13 mouse cellular contexts compared by ENCODE assay signal in the genomic region with DNA sequence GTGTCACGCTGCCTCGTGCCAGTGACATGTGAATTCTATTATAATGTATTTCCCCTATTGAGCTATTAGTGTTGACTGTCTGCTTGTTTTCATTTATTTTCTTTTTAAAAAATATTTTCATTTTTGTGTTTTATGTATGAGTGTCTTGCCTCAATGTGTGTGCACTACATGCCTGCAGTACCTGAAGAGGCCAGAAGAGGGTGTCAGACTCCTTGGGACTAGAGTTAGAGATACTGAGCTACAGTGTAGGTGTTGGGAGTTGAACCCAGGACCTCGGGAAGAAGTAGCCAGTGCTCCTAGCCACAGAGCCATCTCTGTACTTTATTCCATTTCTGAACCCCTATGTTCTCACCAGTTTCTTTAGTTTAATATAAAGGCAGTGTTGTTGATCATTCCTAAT.
DNase-seq lines count a peak whose midpoint lies in the region; ATAC-seq and TF ChIP-seq lines count a peak whose summit lies in the region.
"Had no signal": no experiment of that assay in that cellular context is flagged by ENCODE, and none has a peak within 500 bp of the region (broad histone marks: within the 10 kb centered on the region; RNA-seq: fewer than 3 reads in every experiment).

No protein-coding gene starts in this region.

- WGBS in hindbrain, postnatal 0 days, result 97% methylated on average over 3 of the region's 3 CpGs
- WGBS in hindbrain, embryonic 13.5 days, result 93% methylated on average over 3 of the region's 3 CpGs
- 89% methylated on average over 3 of the region's 3 CpGs for WGBS in midbrain, embryonic 11.5 days
- 98% methylated on average over 3 of the region's 3 CpGs for WGBS in midbrain, embryonic 14.5 days
- 96% methylated on average over 3 of the region's 3 CpGs for WGBS in stomach, postnatal 0 days

- TF ChIP-seq POLR2A in MEL (IDR thresholded peaks at IDR 0.05; ENCODE audit: control insufficient read depth in 1 of 2, insufficient read depth in 1 of 2, low read depth in 1 of 2, low read length in 2 of 2, poor library complexity in 1 of 2), result no peak

- no peak for TF ChIP-seq EP300 in MEL (IDR thresholded peaks at IDR 0.05; ENCODE audit: low read depth in 1 of 2, low read length in 2 of 2)
- TF ChIP-seq EP300 in stomach, postnatal 0 days (optimal IDR thresholded peaks at IDR 0.05), result no peak

- no peaks in the 10 kb centered on the region for H3K27me3 ChIP-seq in hindbrain, postnatal 0 days (ENCODE audit: insufficient read depth, low read length)
- H3K27me3 ChIP-seq in hindbrain, embryonic 13.5 days, result no peaks in the 10 kb centered on the region
- H3K27me3 ChIP-seq in midbrain, embryonic 11.5 days (ENCODE audit: control insufficient read depth, insufficient read depth, low read length), result no peaks in the 10 kb centered on the region
- H3K27me3 ChIP-seq in midbrain, embryonic 14.5 days (ENCODE audit: control insufficient read depth, insufficient read depth, low read length), result no peaks in the 10 kb centered on the region
- no peaks in the 10 kb centered on the region for H3K27me3 ChIP-seq in MEL (ENCODE audit: control insufficient read depth in 1 of 2, insufficient read depth in 2 of 2, low read length in 2 of 2)
- H3K27me3 ChIP-seq in stomach, postnatal 0 days (ENCODE audit: control insufficient read depth, insufficient read depth, low read length), result no peaks in the 10 kb centered on the region

- no peak for ATAC-seq in hindbrain, postnatal 0 days
- no peak for ATAC-seq in hindbrain, embryonic 13.5 days (ENCODE audit: low FRiP score)
- no peak for ATAC-seq in midbrain, embryonic 11.5 days (ENCODE audit: low FRiP score)
- no peak for ATAC-seq in midbrain, embryonic 14.5 days (ENCODE audit: low FRiP score, low TSS enrichment)
- no peak for ATAC-seq in stomach, postnatal 0 days (ENCODE audit: low FRiP score, low TSS enrichment)
- ATAC-seq: forebrain, embryonic 14.5 days; hindbrain, embryonic 16.5 days had no signal

- H3K79me2 ChIP-seq in MEL (ENCODE audit: control insufficient read depth, insufficient read depth, low read length, poor library complexity), result no peaks in the 10 kb centered on the region

- no peaks in the 10 kb centered on the region for H3K36me3 ChIP-seq in hindbrain, postnatal 0 days (ENCODE audit: insufficient read depth, low read length)
- H3K36me3 ChIP-seq in hindbrain, embryonic 13.5 days, result no peaks in the 10 kb centered on the region
- H3K36me3 ChIP-seq in midbrain, embryonic 11.5 days (ENCODE audit: control insufficient read depth, insufficient read depth, low read length), result no peaks in the 10 kb centered on the region
- H3K36me3 ChIP-seq in midbrain, embryonic 14.5 days (ENCODE audit: control insufficient read depth, insufficient read depth, low read length), result no peaks in the 10 kb centered on the region
- H3K36me3 ChIP-seq in MEL (ENCODE audit: control insufficient read depth in 1 of 2, insufficient read depth in 2 of 2, low read length in 2 of 2), result peaks cover 0 to under 1% of the 10 kb centered on the region in 2 experiments; a peak in 2 of 4 replicates
- H3K36me3 ChIP-seq in stomach, postnatal 0 days (ENCODE audit: control insufficient read depth, insufficient read depth, low read length), result no peaks in the 10 kb centered on the region

- TF ChIP-seq CTCF in hindbrain, postnatal 0 days (IDR thresholded peaks at IDR 0.05; ENCODE audit: low read depth), result peak; percentile 38
- TF ChIP-seq CTCF in MEL (IDR thresholded peaks at IDR 0.05 in 2 of 3, conservative IDR thresholded peaks at IDR 0.05 in 1 of 3; ENCODE audit: control insufficient read depth in 1 of 3, insufficient read depth in 1 of 3, low read depth in 2 of 3, low read length in 3 of 3, poor library complexity in 1 of 3, severe bottlenecking in 1 of 3), result peak; percentile 51 to 88 (median 63)
- peak; percentile 40 for TF ChIP-seq CTCF in stomach, postnatal 0 days (IDR thresholded peaks at IDR 0.05; ENCODE audit: low read depth)

- no peak overlapping the region for H3K4me2 ChIP-seq in hindbrain, postnatal 0 days (ENCODE audit: low read depth, low read length)
- no peak overlapping the region for H3K4me2 ChIP-seq in hindbrain, embryonic 13.5 days
- H3K4me2 ChIP-seq in midbrain, embryonic 11.5 days, result no peak overlapping the region
- no peak overlapping the region for H3K4me2 ChIP-seq in midbrain, embryonic 14.5 days (ENCODE audit: low read length)
- no peak overlapping the region for H3K4me2 ChIP-seq in stomach, postnatal 0 days (replicated peaks; ENCODE audit: low read depth)

- no peaks in the 10 kb centered on the region for H3K4me1 ChIP-seq in hindbrain, postnatal 0 days (ENCODE audit: insufficient read depth, low read length)
- H3K4me1 ChIP-seq in hindbrain, embryonic 13.5 days (replicated peaks), result no peaks in the 10 kb centered on the region
- no peaks in the 10 kb centered on the region for H3K4me1 ChIP-seq in midbrain, embryonic 11.5 days (ENCODE audit: control insufficient read depth, insufficient read depth, low read length)
- no peaks in the 10 kb centered on the region for H3K4me1 ChIP-seq in midbrain, embryonic 14.5 days (ENCODE audit: control insufficient read depth, insufficient read depth, low read length)
- H3K4me1 ChIP-seq in MEL (ENCODE audit: control insufficient read depth in 1 of 2, insufficient read depth in 2 of 2, low read length in 2 of 2), result peaks cover 0 to 3% of the 10 kb centered on the region in 2 experiments; a peak in 2 of 4 replicates
- no peaks in the 10 kb centered on the region for H3K4me1 ChIP-seq in stomach, postnatal 0 days (replicated peaks; ENCODE audit: control insufficient read depth, insufficient read depth)

- no peak for DNase-seq in hindbrain, postnatal 0 days (ENCODE audit: low spot score)
- DNase-seq in midbrain, embryonic 11.5 days (ENCODE audit: low spot score, missing footprints), result peak; percentile 14
- DNase-seq in midbrain, embryonic 14.5 days, result no peak
- peak; percentile 63 for DNase-seq in MEL (ENCODE audit: low read depth, low spot score)
- DNase-seq in stomach, postnatal 0 days (ENCODE audit: low spot score), result no peak
- no peak for DNase-seq in heart, postnatal 14 days
- no peak for DNase-seq in gastrocnemius, adult 8-10 months (ENCODE audit: low spot score in 2 of 2)
- DNase-seq: adrenal gland, postnatal 10 days; kidney, adult 9 months had no signal

- H3K27ac ChIP-seq in hindbrain, postnatal 0 days, result no peak overlapping the region
- H3K27ac ChIP-seq in hindbrain, embryonic 13.5 days, result no peak overlapping the region
- no peak overlapping the region for H3K27ac ChIP-seq in midbrain, embryonic 11.5 days (ENCODE audit: low read depth, low read length)
- no peak overlapping the region for H3K27ac ChIP-seq in midbrain, embryonic 14.5 days (replicated peaks; ENCODE audit: low read depth, low read length)
- H3K27ac ChIP-seq in MEL (ENCODE audit: control insufficient read depth, low read depth, low read length), result no peak overlapping the region
- H3K27ac ChIP-seq in stomach, postnatal 0 days (replicated peaks), result no peak overlapping the region

- no peak overlapping the region for H3K4me3 ChIP-seq in hindbrain, postnatal 0 days (ENCODE audit: low read length)
- no peak overlapping the region for H3K4me3 ChIP-seq in hindbrain, embryonic 13.5 days
- H3K4me3 ChIP-seq in midbrain, embryonic 11.5 days (ENCODE audit: low read depth, low read length), result no peak overlapping the region
- no peak overlapping the region for H3K4me3 ChIP-seq in midbrain, embryonic 14.5 days (replicated peaks; ENCODE audit: low read depth, low read length)
- no peak overlapping the region for H3K4me3 ChIP-seq in MEL (ENCODE audit: control insufficient read depth in 1 of 2, insufficient read depth in 1 of 2, low read depth in 2 of 2, low read length in 2 of 2)
- no peak overlapping the region for H3K4me3 ChIP-seq in stomach, postnatal 0 days (ENCODE audit: low read depth, low read length)
- H3K4me3 ChIP-seq: myocyte had no signal

- peak; percentile 53 for TF ChIP-seq RAD21 in MEL (IDR thresholded peaks at IDR 0.05; ENCODE audit: low read depth, low read length)

- H3K9ac ChIP-seq in hindbrain, postnatal 0 days (replicated peaks; ENCODE audit: low read length), result no peak overlapping the region
- no peak overlapping the region for H3K9ac ChIP-seq in hindbrain, embryonic 13.5 days
- no peak overlapping the region for H3K9ac ChIP-seq in midbrain, embryonic 11.5 days (ENCODE audit: low read length)
- no peak overlapping the region for H3K9ac ChIP-seq in midbrain, embryonic 14.5 days (replicated peaks; ENCODE audit: low read length)
- H3K9ac ChIP-seq in MEL (ENCODE audit: control insufficient read depth, low read depth, low read length, poor library complexity, severe bottlenecking), result no peak overlapping the region
- no peak overlapping the region for H3K9ac ChIP-seq in stomach, postnatal 0 days (ENCODE audit: low read length)

- intact Hi-C loops in heart, postnatal 14 days (cut with DNase I), result no loop called here

- no peaks in the 10 kb centered on the region for H3K9me3 ChIP-seq in hindbrain, postnatal 0 days (ENCODE audit: low read length)
- no peaks in the 10 kb centered on the region for H3K9me3 ChIP-seq in hindbrain, embryonic 13.5 days
- H3K9me3 ChIP-seq in midbrain, embryonic 11.5 days (ENCODE audit: control insufficient read depth, low read length), result no peaks in the 10 kb centered on the region
- no peaks in the 10 kb centered on the region for H3K9me3 ChIP-seq in midbrain, embryonic 14.5 days (ENCODE audit: control insufficient read depth, low read length)
- H3K9me3 ChIP-seq in MEL (replicated peaks; ENCODE audit: insufficient read depth, low read length), result no peaks in the 10 kb centered on the region
- H3K9me3 ChIP-seq in stomach, postnatal 0 days (ENCODE audit: control insufficient read depth, low read length), result no peaks in the 10 kb centered on the region

TF ChIP-seq in MEL, 35 proteins besides CTCF, POLR2A, EP300 and RAD21:
- TF ChIP-seq CHD1 (IDR thresholded peaks at IDR 0.05; ENCODE audit: low read depth, low read length) (no peak), SMC3 (IDR thresholded peaks at IDR 0.05; ENCODE audit: low read depth, low read length) (peak; percentile 45), ZC3H11A (IDR thresholded peaks at IDR 0.05; ENCODE audit: low read depth, low read length) (peak; percentile 29; the same call in 1 of the 2 replicates)
TF ChIP-seq in MEL: peak in this region for 2.

Comparison
In these comparisons a context has a peak if more than half of its experiments do, and no peak if none do; other contexts are left out.
1. DNase-seq: peak in midbrain, embryonic 11.5 days (single experiment) and MEL (single experiment); none in hindbrain, postnatal 0 days (single experiment), midbrain, embryonic 14.5 days (single experiment), stomach, postnatal 0 days (single experiment), heart, postnatal 14 days (0 of 2) and gastrocnemius, adult 8-10 months (0 of 2).
2. Peak in every context shown above with its lines, with median percentiles within 50 percentile points of each other: CTCF ChIP-seq.